Mouse (Mus musculus) bone marrow, adult 2 months (tissue): Measurements from ENCODE around the gene Itgb3.

ENCODE experiments used
- CTCF ChIP-seq: fragments of 200-500 bp; IDR thresholded peaks from 2 replicates; pipeline ENCODE4 v1.5.1; 2011; ENCODE audit warnings: low read length, control low read depth; ENCODE audit not compliant: control insufficient read depth, insufficient read depth
- POLR2A ChIP-seq: fragments of 200-500 bp; IDR thresholded peaks from 2 replicates; pipeline ENCODE4 v1.6.1; 2011; ENCODE audit warnings: low read depth, mild to moderate bottlenecking, control low read depth, low read length, borderline replicate concordance; ENCODE audit not compliant: control insufficient read depth

- TF ChIP-seq CTCF (no peak), POLR2A (no peak)
These were observed 31.1 kb downstream of the Itgb3 start for GRCm38 (mm10) chr11:104638906-104639305.
